10 mouse cellular contexts compared by ENCODE assay signal in genomic region chr12:107085058-107085905, GRCm38 (mm10).
DNase-seq lines count a peak whose midpoint lies in the region; ATAC-seq lines count a peak whose summit lies in the region.
"Had no signal": no experiment of that assay in that cellular context is flagged by ENCODE, and none has a peak within 500 bp of the region (broad histone marks: within the 10 kb centered on the region; RNA-seq: fewer than 3 reads in every experiment).

No protein-coding gene starts in this region.

- no peaks in the 10 kb centered on the region for H3K36me3 ChIP-seq in midbrain, embryonic 10.5 days
- H3K36me3 ChIP-seq in midbrain, embryonic 11.5 days (ENCODE audit: control insufficient read depth, insufficient read depth, low read length), result no peaks in the 10 kb centered on the region
- H3K36me3 ChIP-seq in forebrain, embryonic 11.5 days (ENCODE audit: control insufficient read depth, insufficient read depth, low read length), result no peaks in the 10 kb centered on the region
- H3K36me3 ChIP-seq in limb, embryonic 13.5 days, result no peaks in the 10 kb centered on the region
- H3K36me3 ChIP-seq in liver, embryonic 11.5 days (ENCODE audit: control insufficient read depth, insufficient read depth, low read length), result no peaks in the 10 kb centered on the region

- no peak overlapping the region for H3K4me2 ChIP-seq in midbrain, embryonic 11.5 days
- H3K4me2 ChIP-seq in forebrain, embryonic 11.5 days (ENCODE audit: low read depth, low read length, severe bottlenecking), result peak overlapping the region; percentile 26; the same call in 1 of the 2 replicates
- H3K4me2 ChIP-seq in limb, embryonic 13.5 days (replicated peaks), result peak overlapping the region; percentile 42
- H3K4me2 ChIP-seq in liver, embryonic 11.5 days, result no peak overlapping the region

- H3K4me3 ChIP-seq in midbrain, embryonic 10.5 days, result no peak overlapping the region
- no peak overlapping the region for H3K4me3 ChIP-seq in midbrain, embryonic 11.5 days (ENCODE audit: low read depth, low read length)
- H3K4me3 ChIP-seq in forebrain, embryonic 11.5 days (ENCODE audit: low read depth, low read length), result no peak overlapping the region
- no peak overlapping the region for H3K4me3 ChIP-seq in limb, embryonic 13.5 days
- no peak overlapping the region for H3K4me3 ChIP-seq in liver, embryonic 11.5 days (ENCODE audit: low read depth, low read length)

- H3K9me3 ChIP-seq in midbrain, embryonic 10.5 days (replicated peaks), result no peaks in the 10 kb centered on the region
- no peaks in the 10 kb centered on the region for H3K9me3 ChIP-seq in midbrain, embryonic 11.5 days (ENCODE audit: control insufficient read depth, low read length)
- H3K9me3 ChIP-seq in forebrain, embryonic 11.5 days (ENCODE audit: control insufficient read depth, low read length), result no peaks in the 10 kb centered on the region
- H3K9me3 ChIP-seq in limb, embryonic 13.5 days, result no peaks in the 10 kb centered on the region
- H3K9me3 ChIP-seq in liver, embryonic 11.5 days (ENCODE audit: control insufficient read depth, low read length), result no peaks in the 10 kb centered on the region

- 0 out of 2 replicates have a peak overlapping the region, but pooled peaks have one; percentile 52 for H3K27ac ChIP-seq in midbrain, embryonic 10.5 days (replicated peaks)
- H3K27ac ChIP-seq in midbrain, embryonic 11.5 days (ENCODE audit: low read depth, low read length), result no peak overlapping the region
- peak overlapping the region; percentile 84 for H3K27ac ChIP-seq in forebrain, embryonic 11.5 days (ENCODE audit: low read depth, low read length)
- H3K27ac ChIP-seq in limb, embryonic 13.5 days, result no peak overlapping the region
- H3K27ac ChIP-seq in liver, embryonic 11.5 days (ENCODE audit: low read depth, low read length), result no peak overlapping the region
- H3K27ac ChIP-seq: macrophage had no signal

- no peak for DNase-seq in midbrain, embryonic 10.5 days (ENCODE audit: low spot score)
- no peak for DNase-seq in midbrain, embryonic 11.5 days (ENCODE audit: low spot score, missing footprints)
- no peak for DNase-seq in forebrain, embryonic 11.5 days (ENCODE audit: low spot score)
- no peak for DNase-seq in urinary bladder, postnatal 10 days (ENCODE audit: low spot score)
- DNase-seq in lung, postnatal 14 days, result no peak
- no peak for DNase-seq in right cerebral cortex, postnatal 14 days
- DNase-seq in liver, embryonic 11.5 days (ENCODE audit: low spot score), result no peak

- ATAC-seq in midbrain, embryonic 11.5 days (ENCODE audit: low FRiP score), result no peak
- no peak for ATAC-seq in forebrain, embryonic 11.5 days (replicated peaks; ENCODE audit: low FRiP score)
- no peak for ATAC-seq in limb, embryonic 13.5 days (ENCODE audit: low FRiP score, low read depth)
- no peak for ATAC-seq in liver, embryonic 11.5 days (replicated peaks; ENCODE audit: low FRiP score)
- ATAC-seq: Patski had no signal

- whole genome bisulfite sequencing in midbrain, embryonic 10.5 days, result 81% methylated on average over 14 of the region's 14 CpGs
- WGBS in midbrain, embryonic 11.5 days, result 81% methylated on average over 14 of the region's 14 CpGs
- WGBS in forebrain, embryonic 11.5 days, result 33% methylated on average over 14 of the region's 14 CpGs
- WGBS in limb, embryonic 13.5 days, result 21% methylated on average over 14 of the region's 14 CpGs
- 73% methylated on average over 14 of the region's 14 CpGs for WGBS in liver, embryonic 11.5 days

- peaks cover 11% of the 10 kb centered on the region for H3K4me1 ChIP-seq in midbrain, embryonic 10.5 days
- H3K4me1 ChIP-seq in midbrain, embryonic 11.5 days (ENCODE audit: control insufficient read depth, insufficient read depth, low read length), result no peaks in the 10 kb centered on the region
- peaks cover 16% of the 10 kb centered on the region; the same call in 1 of the 2 replicates for H3K4me1 ChIP-seq in forebrain, embryonic 11.5 days (replicated peaks; ENCODE audit: control insufficient read depth, insufficient read depth, low read length)
- peaks cover 20% of the 10 kb centered on the region for H3K4me1 ChIP-seq in limb, embryonic 13.5 days
- H3K4me1 ChIP-seq in liver, embryonic 11.5 days (replicated peaks; ENCODE audit: control insufficient read depth, insufficient read depth, low read length), result no peaks in the 10 kb centered on the region

- no peaks in the 10 kb centered on the region for H3K27me3 ChIP-seq in midbrain, embryonic 10.5 days (ENCODE audit: low read depth, poor library complexity, severe bottlenecking)
- H3K27me3 ChIP-seq in midbrain, embryonic 11.5 days (ENCODE audit: control insufficient read depth, insufficient read depth, low read length), result no peaks in the 10 kb centered on the region
- H3K27me3 ChIP-seq in forebrain, embryonic 11.5 days (ENCODE audit: control insufficient read depth, insufficient read depth, low read length), result no peaks in the 10 kb centered on the region
- H3K27me3 ChIP-seq in limb, embryonic 13.5 days, result peaks cover 27% of the 10 kb centered on the region
- no peaks in the 10 kb centered on the region for H3K27me3 ChIP-seq in liver, embryonic 11.5 days (replicated peaks; ENCODE audit: control insufficient read depth, insufficient read depth, low read length)
- H3K27me3 ChIP-seq: Patski had no signal

- H3K9ac ChIP-seq in midbrain, embryonic 11.5 days (ENCODE audit: low read length), result no peak overlapping the region
- H3K9ac ChIP-seq in forebrain, embryonic 11.5 days (ENCODE audit: low read length), result peak overlapping the region; percentile 35; the same call in 1 of the 2 replicates
- no peak overlapping the region for H3K9ac ChIP-seq in limb, embryonic 13.5 days
- H3K9ac ChIP-seq in liver, embryonic 11.5 days (ENCODE audit: low read depth, low read length), result no peak overlapping the region

Comparison
In these comparisons a context has a peak if more than half of its experiments do, and no peak if none do; other contexts are left out.
1. H3K27ac ChIP-seq: peak in midbrain, embryonic 10.5 days (single experiment) and forebrain, embryonic 11.5 days (single experiment); none in midbrain, embryonic 11.5 days (single experiment), limb, embryonic 13.5 days (single experiment) and liver, embryonic 11.5 days (single experiment).
2. H3K4me2 ChIP-seq: peak in forebrain, embryonic 11.5 days (single experiment) and limb, embryonic 13.5 days (single experiment); none in midbrain, embryonic 11.5 days (single experiment) and liver, embryonic 11.5 days (single experiment).